Mouse (Mus musculus): ENCODE data around the gene Meis2.
A peak's percentile ranks its signal among the peaks of the same experiment; 100 is the strongest.

Meis2 gene

DNA sequence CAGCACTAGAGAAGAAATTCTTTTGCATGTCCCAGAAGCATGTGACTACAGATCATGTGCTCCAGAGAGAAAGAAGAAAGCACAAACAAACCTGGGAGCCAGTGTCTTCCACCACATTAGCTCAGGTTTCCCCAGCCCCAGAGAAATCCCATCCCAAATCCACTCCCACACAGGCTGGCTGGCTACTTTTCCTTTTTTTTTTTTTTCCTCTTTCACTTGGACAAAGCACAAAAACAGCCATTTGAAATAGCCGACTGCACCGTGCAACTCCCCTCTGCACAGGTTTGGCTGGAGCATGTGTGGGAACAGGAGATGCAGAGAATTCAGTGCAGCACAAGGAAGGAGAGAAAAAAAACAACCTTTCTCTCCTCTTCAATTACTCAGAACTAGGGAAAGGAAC lies 170.4 kb downstream of the Meis2 start:
- no peak for DNase-seq (ENCODE audit: low read depth)

- DNase-seq (ENCODE audit: low read depth) = no peak
These were observed 172.5 kb downstream of the Meis2 start for GRCm38 (mm10) chr2:115893113-115893512.

DNA sequence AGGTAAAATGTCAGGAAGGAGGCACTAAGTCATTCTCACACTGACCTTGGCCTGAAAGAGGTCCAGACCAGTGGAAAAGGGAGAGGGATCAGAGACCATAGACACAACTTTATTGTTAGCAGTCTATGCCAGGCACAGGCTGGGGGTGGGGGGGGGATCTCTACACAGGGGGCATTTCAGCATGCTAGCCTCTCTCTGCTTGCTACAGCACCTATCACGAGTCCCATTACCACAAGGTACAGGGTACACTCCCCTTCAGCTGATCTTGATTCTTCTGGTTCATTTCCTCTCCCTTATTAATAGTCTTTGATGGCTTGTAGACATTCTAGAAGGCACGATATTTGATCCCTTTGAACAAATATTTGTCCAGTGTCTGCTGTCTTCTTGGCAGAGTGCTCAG lies 174.9 kb downstream of the Meis2 start:
- DNase-seq (ENCODE audit: low read depth) = no peak

DNA sequence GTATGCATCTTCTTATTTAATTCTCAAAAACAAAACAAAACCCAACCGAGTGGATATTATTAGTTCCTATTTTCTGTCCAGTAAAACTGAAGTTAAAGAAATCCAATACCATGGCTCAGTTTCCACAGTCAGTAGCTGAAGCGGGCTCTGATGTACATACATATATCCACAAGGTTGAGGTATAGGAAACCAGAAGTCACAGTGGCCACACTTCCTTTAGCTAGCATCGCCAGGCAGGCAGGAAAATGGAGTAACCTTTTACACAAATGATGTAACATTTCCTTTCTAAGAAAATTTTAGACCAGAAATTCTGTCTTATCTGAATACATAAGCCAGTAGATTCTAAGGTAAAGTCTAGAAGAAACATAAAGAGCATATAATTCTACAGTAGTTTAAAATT lies 175.6 kb downstream of the Meis2 start:
- DNase-seq (ENCODE audit: low read depth) = peak; percentile 74

GRCm38 (mm10) chr2:115889212-115889611 lies 176.4 kb downstream of the Meis2 start:
- no peak for DNase-seq (ENCODE audit: low read depth)

- peak; percentile 54 for DNase-seq (ENCODE audit: low read depth)
These were observed 177.1 kb downstream of the Meis2 start for GRCm38 (mm10) chr2:115888336-115889077.

DNA sequence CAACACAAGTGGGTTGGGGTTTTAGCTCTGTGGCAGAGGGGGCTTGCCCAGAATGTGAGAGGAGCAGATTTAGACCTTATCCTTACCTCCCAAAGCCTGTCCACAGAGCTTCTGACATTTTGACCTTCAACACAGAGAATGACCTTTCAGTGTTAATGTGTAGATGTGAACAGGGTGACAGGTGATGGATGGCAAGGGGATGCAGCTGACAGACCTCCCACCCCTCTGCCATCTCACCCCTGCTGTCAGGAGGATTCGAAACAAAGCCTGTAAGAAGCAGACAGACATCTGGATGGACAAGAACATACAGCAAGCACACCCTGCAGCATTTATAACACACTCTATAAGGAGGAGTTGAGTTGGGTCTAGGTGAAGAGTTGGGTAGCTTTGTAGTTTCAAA lies 178.0 kb downstream of the Meis2 start:
- no peak for DNase-seq (ENCODE audit: low read depth)

- no peak for DNase-seq (ENCODE audit: low read depth)
These were observed 181.5 kb downstream of the Meis2 start for GRCm38 (mm10) chr2:115884184-115884583.

GRCm38 (mm10) chr2:115883520-115883919 lies 182.1 kb downstream of the Meis2 start:
- DNase-seq (ENCODE audit: low read depth) = no peak

DNA sequence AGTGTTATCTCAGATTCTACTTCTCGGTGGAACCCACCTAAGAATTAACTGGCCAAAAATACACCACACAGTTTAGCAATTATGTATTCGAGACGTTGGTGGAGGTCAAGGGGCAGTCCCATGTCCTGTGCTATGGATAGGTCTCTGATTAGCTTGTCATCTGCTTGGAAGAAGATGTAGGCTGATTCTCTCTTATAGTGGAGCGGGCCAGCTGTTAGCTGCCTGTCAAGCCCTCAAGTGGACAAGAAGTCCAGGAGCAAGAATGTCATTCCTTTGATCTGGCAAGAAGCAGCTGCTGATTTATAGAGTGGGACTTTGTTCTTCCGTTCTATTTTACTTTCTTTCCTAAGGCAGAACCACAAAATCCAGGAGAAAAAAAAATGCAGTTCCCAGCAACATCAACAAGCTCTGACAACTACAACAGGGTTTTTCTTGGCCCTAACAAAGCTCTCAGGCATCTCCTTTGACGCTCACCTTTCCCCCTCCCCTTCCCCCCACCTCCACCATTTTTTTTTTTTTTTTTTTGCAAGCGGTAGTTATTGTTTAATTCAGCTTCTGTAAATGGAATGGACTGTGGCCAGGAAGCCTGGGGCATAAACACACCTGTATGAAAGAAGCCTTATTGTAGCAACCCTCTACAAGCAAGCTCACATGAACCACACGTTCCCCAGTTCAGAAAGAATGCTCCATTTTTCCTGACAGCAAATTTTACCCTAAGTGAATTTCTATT lies 189.7 kb downstream of the Meis2 start:
- DNase-seq (ENCODE audit: low read depth) = no peak

- DNase-seq (ENCODE audit: low read depth) = no peak
These were observed 192.8 kb downstream of the Meis2 start for GRCm38 (mm10) chr2:115872851-115873250.

DNA sequence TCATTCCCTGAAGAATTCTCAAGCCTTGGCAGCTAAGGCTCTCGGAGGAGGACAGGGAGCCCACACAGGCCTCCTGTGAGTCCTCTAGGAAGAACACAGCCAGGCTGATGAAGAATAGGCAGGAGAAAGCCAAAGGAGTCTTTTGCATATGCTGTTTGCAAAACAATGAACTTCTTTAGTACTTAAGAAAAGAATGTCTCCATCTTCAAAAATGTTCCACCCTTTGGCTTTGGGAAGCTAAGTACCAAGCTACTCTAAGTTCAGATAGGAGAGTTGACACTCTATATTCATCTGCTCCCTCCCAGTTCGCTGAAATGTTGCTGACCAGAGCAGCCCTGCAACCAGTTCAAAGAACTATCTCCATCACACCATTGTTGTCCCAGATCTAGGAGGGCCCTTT lies 195.7 kb downstream of the Meis2 start:
- no peak for DNase-seq (ENCODE audit: low read depth)

- no peak for DNase-seq (ENCODE audit: low read depth)
These were observed 204.9 kb downstream of the Meis2 start for GRCm38 (mm10) chr2:115860600-115861347.

GRCm38 (mm10) chr2:115860141-115860480 lies 205.5 kb downstream of the Meis2 start:
- no peak for DNase-seq (ENCODE audit: low read depth)

DNA sequence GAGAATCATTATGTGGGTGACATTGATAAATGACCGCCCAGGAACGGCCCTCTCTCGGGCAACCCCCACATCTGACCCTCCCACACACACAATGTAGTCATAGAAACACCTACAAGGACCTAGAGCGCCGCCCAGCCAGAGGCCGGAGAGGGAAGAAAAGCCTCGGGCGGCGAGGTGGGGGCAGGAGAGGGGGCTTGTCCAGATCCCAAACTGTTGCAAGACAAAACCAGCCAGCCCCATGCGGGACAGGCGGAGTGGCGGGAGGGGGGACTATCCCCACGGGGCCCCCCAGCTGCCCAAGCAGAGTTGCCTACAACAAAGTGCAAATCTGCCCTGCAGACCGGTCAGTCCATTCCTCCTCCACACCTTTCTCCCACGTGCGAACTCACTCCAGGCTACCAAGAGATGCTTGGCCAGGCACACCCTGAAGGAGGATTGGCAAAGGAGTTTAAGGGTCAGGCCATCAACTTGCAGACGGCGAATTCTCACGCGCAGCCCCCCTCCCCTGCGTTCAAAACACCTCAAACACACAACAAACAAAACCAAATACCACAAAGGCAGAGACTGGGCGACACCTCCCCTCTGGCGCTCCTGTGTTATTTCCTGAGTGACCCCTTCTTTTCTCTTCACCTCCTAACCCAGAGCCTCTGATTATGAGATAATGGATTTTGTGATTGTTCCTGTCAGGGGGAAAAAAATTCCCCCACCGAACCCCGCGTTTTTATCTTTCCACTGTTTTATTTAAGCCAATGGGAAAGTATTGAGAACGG lies 206.1 kb downstream of the Meis2 start:
- DNase-seq (ENCODE audit: low read depth) = no peak

DNA sequence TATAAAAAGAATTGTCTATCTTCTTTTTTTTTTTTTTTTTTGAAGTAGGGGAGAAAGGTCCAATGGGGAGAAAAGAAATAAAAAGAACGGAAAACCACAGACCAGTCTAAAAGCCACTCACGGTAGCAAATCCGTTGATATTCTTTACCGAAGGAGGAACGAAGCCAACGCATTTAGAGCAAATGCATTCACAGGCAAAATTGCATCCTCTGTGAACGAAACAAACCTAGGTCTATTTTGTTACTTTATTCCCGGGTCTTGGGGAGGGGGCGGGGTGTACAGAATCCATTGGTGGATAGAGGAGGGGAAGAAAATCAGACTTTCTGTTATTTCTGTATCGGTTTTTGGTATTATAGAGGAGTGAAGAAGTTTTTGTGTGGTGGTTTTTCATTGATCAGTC lies 206.7 kb downstream of the Meis2 start:
- DNase-seq (ENCODE audit: low read depth) = no peak

GRCm38 (mm10) chr2:115858246-115858645 lies 207.4 kb downstream of the Meis2 start:
- no peak for DNase-seq (ENCODE audit: low read depth)

- no peak for DNase-seq (ENCODE audit: low read depth)
These were observed 208.2 kb downstream of the Meis2 start for GRCm38 (mm10) chr2:115857123-115858080.

- no peak for DNase-seq (ENCODE audit: low read depth)
These were observed 209.1 kb downstream of the Meis2 start for GRCm38 (mm10) chr2:115856401-115857073.
